Mouse (Mus musculus) midbrain, embryonic 14.5 days (tissue): ENCODE measurements around the gene Lce1l. TPM values are rescaled to one million over a fixed set of nuclear protein-coding genes. Genes with fewer than 3 reads are reported as not detected.

ENCODE experiments used
- ATAC-seq: fragments of 200-750 bp; cut with Nextera tagmentation; 2 replicates; pipeline ENCODE4 v1.8.0; 2017; ENCODE audit warnings: moderate number of reproducible peaks, moderate library complexity; ENCODE audit not compliant: low FRiP score, low TSS enrichment
- DNase-seq: peaks from one replicate; pipeline ENCODE4 v3.0.0-alpha.2; 2015
- H3K27ac ChIP-seq: fragments of 300-500 bp; sonication (generic); replicated peaks from 2 replicates; pipeline ENCODE4 v1.5.1; 2014; ENCODE audit warnings: mild to moderate bottlenecking, low read depth, low read length, moderate library complexity
- H3K27me3 ChIP-seq: fragments of 300-500 bp; sonication (generic); 2 replicates; pipeline ENCODE4 v1.6.1; 2014; ENCODE audit warnings: low read length, control low read depth, mixed read lengths; ENCODE audit not compliant: control insufficient read depth, insufficient read depth
- H3K36me3 ChIP-seq: fragments of 300-500 bp; sonication (generic); 2 replicates; pipeline ENCODE4 v1.6.1; 2014; ENCODE audit warnings: low read length, control low read depth; ENCODE audit not compliant: control insufficient read depth, insufficient read depth
- H3K4me1 ChIP-seq: fragments of 300-500 bp; sonication (generic); 2 replicates; pipeline ENCODE4 v1.6.1; 2014; ENCODE audit warnings: mild to moderate bottlenecking, antibody characterized with exemption, low read length, control low read depth; ENCODE audit not compliant: control insufficient read depth, insufficient read depth
- H3K4me2 ChIP-seq: fragments of 300-500 bp; sonication (generic); 2 replicates; pipeline ENCODE4 v1.6.1; 2014; ENCODE audit warnings: mild to moderate bottlenecking, low read length, moderate library complexity
- H3K4me3 ChIP-seq: fragments of 300-500 bp; sonication (generic); replicated peaks from 2 replicates; pipeline ENCODE4 v1.5.1; 2014; ENCODE audit warnings: low read depth, low read length
- H3K9ac ChIP-seq: fragments of 300-500 bp; sonication (generic); replicated peaks from 2 replicates; pipeline ENCODE4 v1.6.1; 2014; ENCODE audit warnings: mild to moderate bottlenecking, low read length, moderate library complexity
- H3K9me3 ChIP-seq: fragments of 300-500 bp; sonication (generic); 2 replicates; pipeline ENCODE4 v1.6.1; 2016; ENCODE audit warnings: low read length, control low read depth, mixed read lengths; ENCODE audit not compliant: control insufficient read depth
- polyA plus RNA-seq: library from polyadenylated mRNA; unstranded; fragments of >200 nt; fragmentation: Nextera tagmentation; extraction: Ambion mirVana; gene quantifications from 2 replicates; pipeline ENCODE4 v1.2.1, GENCODE M21; 2014

The Lce1l gene
- polyA plus RNA-seq, 1 experiment from 2014 or later: not detected

GRCm38 (mm10) chr3:92807791-92808190 is 43.3 kb downstream of the Lce1l start, which contains the start of gene Lce1k:
Gene Lce1k (minus strand): TSS chr3:92807891.
- Histone ChIP-seq H3K9me3 (no peaks in the 10 kb centered on the region), H3K4me1 (no peaks in the 10 kb centered on the region), H3K27me3 (no peaks in the 10 kb centered on the region), H3K27ac (no peak within 1 kb of the TSS), H3K9ac (no peak within 1 kb of the TSS), H3K4me2 (no peak within 1 kb of the TSS), H3K4me3 (no peak within 1 kb of the TSS), H3K36me3 (no peaks in the 10 kb centered on the region)
- ATAC-seq (no peak), DNase-seq (no peak)

Other genes starting within 250 kb of the Lce1l start
- not detected in 2 replicates for gene 2210017I01Rik, start 243.8 kb downstream of the Lce1l start, polyA plus RNA-seq
- gene Lce6a, start 229.6 kb downstream of the Lce1l start, polyA plus RNA-seq: not detected in 2 replicates
- not detected in 2 replicates for gene Lce1a1, start 203.0 kb downstream of the Lce1l start, polyA plus RNA-seq
- not detected in 2 replicates for gene Lce1b, start 194.4 kb downstream of the Lce1l start, polyA plus RNA-seq
- gene Lce1a2, start 181.0 kb downstream of the Lce1l start, polyA plus RNA-seq: not detected in 2 replicates
- not detected in 2 replicates for gene Lce1c, start 172.0 kb downstream of the Lce1l start, polyA plus RNA-seq
- not detected in 2 replicates for gene Lce1d, start 164.1 kb downstream of the Lce1l start, polyA plus RNA-seq
- not detected in 2 replicates for gene Lce1e, start 142.2 kb downstream of the Lce1l start, polyA plus RNA-seq
- gene Lce1f, start 130.9 kb downstream of the Lce1l start, polyA plus RNA-seq: not detected in 2 replicates
- not detected in 2 replicates for gene Gm38119, start 112.2 kb downstream of the Lce1l start, polyA plus RNA-seq
- gene Lce1g, start 98.9 kb downstream of the Lce1l start, polyA plus RNA-seq: not detected in 2 replicates
- gene Lce1h, start 86.2 kb downstream of the Lce1l start, polyA plus RNA-seq: not detected in 2 replicates
- gene Lce1i, start 72.4 kb downstream of the Lce1l start, polyA plus RNA-seq: not detected in 2 replicates
- gene Lce1j, start 60.8 kb downstream of the Lce1l start, polyA plus RNA-seq: not detected in 2 replicates
- gene Lce1k, start 43.4 kb downstream of the Lce1l start, polyA plus RNA-seq: not detected in 2 replicates
- not detected in 2 replicates for gene Kprp, start 24.0 kb downstream of the Lce1l start, polyA plus RNA-seq
- gene 2310050C09Rik, start 18.9 kb upstream of the Lce1l start, polyA plus RNA-seq: not detected in 2 replicates
- not detected in 2 replicates for gene Lce3a, start 74.9 kb upstream of the Lce1l start, polyA plus RNA-seq
- gene Lce3b, start 81.7 kb upstream of the Lce1l start, polyA plus RNA-seq: not detected in 2 replicates
- gene Lce3c, start 93.2 kb upstream of the Lce1l start, polyA plus RNA-seq: not detected in 2 replicates
- not detected in 2 replicates for gene Lce3d, start 106.1 kb upstream of the Lce1l start, polyA plus RNA-seq
- gene Lce3e, start 115.8 kb upstream of the Lce1l start, polyA plus RNA-seq: not detected in 2 replicates
- not detected in 2 replicates for gene Lce3f, start 140.9 kb upstream of the Lce1l start, polyA plus RNA-seq
- 0.63 and 2.5 TPM in 2 replicates for gene Crct1, start 164.4 kb upstream of the Lce1l start, polyA plus RNA-seq
- gene Lce1m, start 167.8 kb upstream of the Lce1l start, polyA plus RNA-seq: not detected in 2 replicates
- gene Gm4858, start 217.5 kb upstream of the Lce1l start, polyA plus RNA-seq: not detected in 2 replicates